Mouse (Mus musculus): ENCODE measurements around the gene Mical2.

- no peak for TF ChIP-seq CTCF (IDR thresholded peaks at IDR 0.05; ENCODE audit: low read depth)
- TF ChIP-seq EP300 (IDR thresholded peaks at IDR 0.05; ENCODE audit: low read depth) = no peak
Observed at GRCm38 (mm10) chr7:112275093-112275492, 49.4 kb downstream of the Mical2 start.

Measured in liver, postnatal 0 days (tissue).